ENCODE assay signal across 25 mouse cellular contexts in genomic region chr7:40290166-40290565, GRCm38 (mm10).
"Had no signal": no experiment of that assay in that cellular context is flagged by ENCODE, and none has a peak within 500 bp of the region (broad histone marks: within the 10 kb centered on the region; RNA-seq: fewer than 3 reads in every experiment).

No protein-coding gene starts in this region.

- H3K27me3 ChIP-seq: heart, embryonic 13.5 days; heart, embryonic 15.5 days; hindbrain, embryonic 13.5 days; hindbrain, embryonic 15.5 days; kidney, embryonic 15.5 days; limb, embryonic 13.5 days; limb, embryonic 15.5 days; liver, embryonic 12.5 days had no signal

- H3K4me1 ChIP-seq: heart, embryonic 13.5 days; heart, embryonic 15.5 days; hindbrain, embryonic 13.5 days; hindbrain, embryonic 15.5 days; kidney, embryonic 15.5 days; limb, embryonic 13.5 days; limb, embryonic 15.5 days; liver, embryonic 12.5 days had no signal

- H3K36me3 ChIP-seq: heart, embryonic 13.5 days; heart, embryonic 15.5 days; hindbrain, embryonic 13.5 days; hindbrain, embryonic 15.5 days; kidney, embryonic 15.5 days; limb, embryonic 13.5 days; limb, embryonic 15.5 days; liver, embryonic 12.5 days had no signal

- H3K9ac ChIP-seq: forebrain, postnatal 0 days; heart, embryonic 13.5 days; heart, embryonic 15.5 days; hindbrain, embryonic 13.5 days; hindbrain, embryonic 15.5 days; kidney, embryonic 15.5 days; limb, embryonic 13.5 days; limb, embryonic 15.5 days; liver, embryonic 12.5 days; liver, embryonic 14.5 days had no signal

- H3K4me2 ChIP-seq: heart, embryonic 13.5 days; heart, embryonic 15.5 days; hindbrain, embryonic 13.5 days; hindbrain, embryonic 15.5 days; kidney, embryonic 15.5 days; limb, embryonic 13.5 days; limb, embryonic 15.5 days; liver, embryonic 12.5 days had no signal

- ATAC-seq: forebrain, postnatal 0 days; hindbrain, postnatal 0 days; intestine, embryonic 16.5 days; liver, embryonic 12.5 days had no signal

- H3K9me3 ChIP-seq: heart, embryonic 13.5 days; heart, embryonic 15.5 days; hindbrain, embryonic 13.5 days; hindbrain, embryonic 15.5 days; kidney, embryonic 15.5 days; limb, embryonic 13.5 days; limb, embryonic 15.5 days; liver, embryonic 12.5 days had no signal

- H3K27ac ChIP-seq: heart, adult 2 months; heart, embryonic 13.5 days; heart, embryonic 15.5 days; hindbrain, embryonic 13.5 days; hindbrain, embryonic 15.5 days; hindbrain, postnatal 0 days; kidney, embryonic 15.5 days; kidney, postnatal 0 days; limb, embryonic 13.5 days; limb, embryonic 15.5 days; liver, embryonic 12.5 days; liver, embryonic 14.5 days had no signal

- DNase-seq: forebrain, postnatal 0 days; gastrocnemius, postnatal 10 days; gastrocnemius, postnatal 25 days; kidney, adult 11 months; kidney, adult 2 months; kidney, adult 9 months; kidney, postnatal 14 days; kidney, postnatal 36 days; layer of hippocampus, adult 9-11 months; layer of hippocampus, postnatal 36 days; left cerebral cortex, postnatal 4 days; lung, adult 18-20 months had no signal

- H3K4me3 ChIP-seq: heart, adult 2 months; heart, embryonic 13.5 days; heart, embryonic 15.5 days; hindbrain, embryonic 13.5 days; hindbrain, embryonic 15.5 days; kidney, embryonic 15.5 days; limb, embryonic 13.5 days; limb, embryonic 15.5 days; liver, embryonic 12.5 days had no signal
